Mouse (Mus musculus) stomach, embryonic 15.5 days (tissue): ENCODE measurements around the gene Adora1. TPM values are rescaled to one million over a fixed set of nuclear protein-coding genes. Genes with fewer than 3 reads are reported as not detected.

ENCODE experiments used
- ATAC-seq: fragments of 200-750 bp; cut with Nextera tagmentation; 2 replicates; pipeline ENCODE4 v1.8.0; 2017; ENCODE audit warnings: low read depth, moderate number of reproducible peaks, moderate TSS enrichment; ENCODE audit not compliant: insufficient read depth, low FRiP score
- H3K27ac ChIP-seq: fragments of 300-500 bp; sonication (generic); 2 replicates; pipeline ENCODE4 v1.5.1; 2015; ENCODE audit warnings: mild to moderate bottlenecking, inconsistent platforms
- H3K27me3 ChIP-seq: fragments of 300-500 bp; sonication (generic); replicated peaks from 2 replicates; pipeline ENCODE4 v1.6.1; 2015; ENCODE audit warnings: inconsistent platforms
- H3K36me3 ChIP-seq: fragments of 300-500 bp; sonication (generic); 2 replicates; pipeline ENCODE4 v1.6.1; 2015; ENCODE audit warnings: inconsistent platforms
- H3K4me1 ChIP-seq: fragments of 300-500 bp; sonication (generic); 2 replicates; pipeline ENCODE4 v1.6.1; 2015; ENCODE audit warnings: inconsistent platforms
- H3K4me2 ChIP-seq: fragments of 300-500 bp; sonication (generic); 2 replicates; pipeline ENCODE4 v1.6.1; 2015; ENCODE audit warnings: mild to moderate bottlenecking, inconsistent platforms
- H3K4me3 ChIP-seq: fragments of 300-500 bp; sonication (generic); replicated peaks from 2 replicates; pipeline ENCODE4 v1.5.1; 2015; ENCODE audit warnings: inconsistent platforms
- H3K9ac ChIP-seq: fragments of 300-500 bp; sonication (generic); 2 replicates; pipeline ENCODE4 v1.6.1; 2015; ENCODE audit warnings: inconsistent platforms
- H3K9me3 ChIP-seq: fragments of 300-500 bp; sonication (generic); 2 replicates; pipeline ENCODE4 v1.6.1; 2016; ENCODE audit warnings: inconsistent platforms
- WGBS: fragments of 180-500 bp; shearing (Covaris S2); methylation state at CpG from one replicate; pipeline ENCODE4 v1.1.7; 2015; 5-methylcytosine and 5-hydroxymethylcytosine counted together
- polyA plus RNA-seq: library from polyadenylated mRNA; unstranded; fragments of >200 nt; fragmentation: Nextera tagmentation; extraction: Ambion mirVana; gene quantifications from 2 replicates; pipeline ENCODE4 v1.2.1, GENCODE M21; 2015

Gene Adora1
- polyA plus RNA-seq, 1 experiment from 2014 or later: 11.8 TPM

GRCm38 (mm10) chr1:134234455-134235390, 508 bp downstream of the Adora1 start:
- Histone ChIP-seq H3K9ac (peak overlapping the region; percentile 19; the same call in 1 of the 2 replicates), H3K36me3 (no peaks in the 10 kb centered on the region), H3K4me3 (peak overlapping the region; percentile 42), H3K4me1 (peaks cover 21% of the 10 kb centered on the region; the same call in 1 of the 2 replicates), H3K4me2 (peak overlapping the region; percentile 84), H3K27me3 (peaks cover 32% of the 10 kb centered on the region), H3K27ac (0 out of 2 replicates have a peak overlapping the region, but pooled peaks have one; percentile 26), H3K9me3 (no peaks in the 10 kb centered on the region)
- 2% methylated on average over 41 of the region's 41 CpGs for WGBS
- 0 out of 2 replicates have a peak, but pooled peaks have one; percentile 8 for ATAC-seq

GRCm38 (mm10) chr1:134233681-134234454, 1.4 kb downstream of the Adora1 start:
- Histone ChIP-seq H3K9ac (no peak overlapping the region), H3K27me3 (peaks cover 32% of the 10 kb centered on the region), H3K4me2 (peak overlapping the region; percentile 84), H3K4me3 (peak overlapping the region; percentile 42), H3K4me1 (peaks cover 21% of the 10 kb centered on the region; the same call in 1 of the 2 replicates), H3K36me3 (no peaks in the 10 kb centered on the region), H3K9me3 (no peaks in the 10 kb centered on the region), H3K27ac (peak overlapping the region; percentile 76)
- no peak for ATAC-seq
- WGBS: 51% methylated on average over 19 of the region's 19 CpGs

GRCm38 (mm10) chr1:134232778-134233531, 2.3 kb downstream of the Adora1 start:
- Histone ChIP-seq H3K27me3 (peaks cover 32% of the 10 kb centered on the region), H3K36me3 (no peaks in the 10 kb centered on the region), H3K9me3 (no peaks in the 10 kb centered on the region), H3K4me3 (no peak overlapping the region), H3K4me1 (peaks cover 21% of the 10 kb centered on the region; the same call in 1 of the 2 replicates), H3K27ac (peak overlapping the region; percentile 76), H3K9ac (no peak overlapping the region), H3K4me2 (peak overlapping the region; percentile 84)
- peak; percentile 66 for ATAC-seq
- WGBS: 54% methylated on average over 12 of the region's 12 CpGs

- H3K27me3 ChIP-seq: peaks cover 32% of the 10 kb centered on the region
- H3K9me3 ChIP-seq: no peaks in the 10 kb centered on the region
- H3K27ac ChIP-seq: peak overlapping the region; percentile 63
- ATAC-seq: no peak
- H3K4me3 ChIP-seq: no peak overlapping the region
- 65% methylated on average over 8 of the region's 8 CpGs for WGBS
- H3K36me3 ChIP-seq: no peaks in the 10 kb centered on the region
- peaks cover 21% of the 10 kb centered on the region; the same call in 1 of the 2 replicates for H3K4me1 ChIP-seq
- H3K9ac ChIP-seq: no peak overlapping the region
- H3K4me2 ChIP-seq: peak overlapping the region; percentile 23; the same call in 1 of the 2 replicates
Measured at GRCm38 (mm10) chr1:134232326-134232725, 2.9 kb downstream of the Adora1 start.

GRCm38 (mm10) chr1:134231681-134232080, 3.5 kb downstream of the Adora1 start:
- peaks cover 32% of the 10 kb centered on the region for H3K27me3 ChIP-seq
- ATAC-seq: no peak
- H3K9ac ChIP-seq: no peak overlapping the region
- no peak overlapping the region for H3K4me2 ChIP-seq
- H3K4me1 ChIP-seq: peaks cover 21% of the 10 kb centered on the region; the same call in 1 of the 2 replicates
- no peaks in the 10 kb centered on the region for H3K36me3 ChIP-seq
- no peak overlapping the region for H3K4me3 ChIP-seq
- H3K9me3 ChIP-seq: no peaks in the 10 kb centered on the region
- H3K27ac ChIP-seq: no peak overlapping the region
- WGBS: 65% methylated on average over 3 of the region's 3 CpGs

- no peak overlapping the region for H3K4me2 ChIP-seq
- no peaks in the 10 kb centered on the region for H3K9me3 ChIP-seq
- no peak overlapping the region for H3K9ac ChIP-seq
- WGBS: 71% methylated on average over 3 of the region's 3 CpGs
- H3K36me3 ChIP-seq: no peaks in the 10 kb centered on the region
- H3K27me3 ChIP-seq: peaks cover 28% of the 10 kb centered on the region
- peaks cover 21% of the 10 kb centered on the region; the same call in 1 of the 2 replicates for H3K4me1 ChIP-seq
- no peak overlapping the region for H3K27ac ChIP-seq
- no peak overlapping the region for H3K4me3 ChIP-seq
- ATAC-seq: no peak
Measured at GRCm38 (mm10) chr1:134231270-134231669, 4.0 kb downstream of the Adora1 start.

GRCm38 (mm10) chr1:134230638-134231228, 4.5 kb downstream of the Adora1 start:
- no peak overlapping the region for H3K4me3 ChIP-seq
- H3K4me1 ChIP-seq: peaks cover 17% of the 10 kb centered on the region; the same call in 1 of the 2 replicates
- no peaks in the 10 kb centered on the region for H3K36me3 ChIP-seq
- ATAC-seq: no peak
- H3K9me3 ChIP-seq: no peaks in the 10 kb centered on the region
- H3K27ac ChIP-seq: no peak overlapping the region
- H3K4me2 ChIP-seq: no peak overlapping the region
- no peak overlapping the region for H3K9ac ChIP-seq
- WGBS: 80% methylated on average over 10 of the region's 10 CpGs
- H3K27me3 ChIP-seq: peaks cover 23% of the 10 kb centered on the region

GRCm38 (mm10) chr1:134229806-134230575, 5.2 kb downstream of the Adora1 start:
- Histone ChIP-seq H3K9ac (no peak overlapping the region), H3K36me3 (no peaks in the 10 kb centered on the region), H3K27me3 (peaks cover 15% of the 10 kb centered on the region), H3K4me3 (no peak overlapping the region), H3K4me1 (peaks cover 9% of the 10 kb centered on the region; the same call in 1 of the 2 replicates), H3K27ac (no peak overlapping the region), H3K4me2 (no peak overlapping the region), H3K9me3 (no peaks in the 10 kb centered on the region)
- WGBS: 69% methylated on average over 5 of the region's 5 CpGs
- no peak for ATAC-seq

- no peak for ATAC-seq
- H3K4me3 ChIP-seq: no peak overlapping the region
- WGBS: 51% methylated on average over 8 of the region's 8 CpGs
- H3K27me3 ChIP-seq: no peaks in the 10 kb centered on the region
- H3K4me1 ChIP-seq: no peaks in the 10 kb centered on the region
- no peak overlapping the region for H3K27ac ChIP-seq
- no peaks in the 10 kb centered on the region for H3K36me3 ChIP-seq
- no peaks in the 10 kb centered on the region for H3K9me3 ChIP-seq
- H3K4me2 ChIP-seq: no peak overlapping the region
- no peak overlapping the region for H3K9ac ChIP-seq
Measured at GRCm38 (mm10) chr1:134226739-134227138, 8.5 kb downstream of the Adora1 start.

- Histone ChIP-seq H3K27me3 (no peaks in the 10 kb centered on the region), H3K4me2 (no peak overlapping the region), H3K36me3 (no peaks in the 10 kb centered on the region), H3K4me3 (no peak overlapping the region), H3K27ac (no peak overlapping the region), H3K4me1 (no peaks in the 10 kb centered on the region), H3K9me3 (no peaks in the 10 kb centered on the region), H3K9ac (no peak overlapping the region)
- ATAC-seq: no peak
- WGBS: 89% methylated on average over 5 of the region's 5 CpGs
Measured at GRCm38 (mm10) chr1:134225375-134225774, 9.9 kb downstream of the Adora1 start.
